Mouse (Mus musculus) forebrain, embryonic 11.5 days (tissue): ENCODE measurements around the gene Hist1h3i. TPM values are rescaled to one million over a fixed set of nuclear protein-coding genes. Genes with fewer than 3 reads are reported as not detected.
"Not testable (repeated sequence)": the region's sequence is repeated elsewhere in the genome, so short reads cannot be mapped to it uniquely, and the experiment has no call there.

Experiments
- ATAC-seq: fragments of 200-750 bp; cut with Nextera tagmentation; replicated peaks from 2 replicates; pipeline ENCODE4 v1.8.0; 2017; ENCODE audit warnings: moderate TSS enrichment; ENCODE audit not compliant: low FRiP score
- DNase-seq: peaks from one replicate; pipeline ENCODE4 v3.0.0-alpha.2; 2017; ENCODE audit warnings: low spot score
- H3K27ac ChIP-seq: fragments of 300-500 bp; sonication (generic); 2 replicates; pipeline ENCODE4 v1.5.1; 2014; ENCODE audit warnings: low read depth, low read length
- H3K27me3 ChIP-seq: fragments of 300-500 bp; sonication (generic); 2 replicates; pipeline ENCODE4 v1.6.1; 2014; ENCODE audit warnings: mild to moderate bottlenecking, low read length, mixed read lengths; ENCODE audit not compliant: control insufficient read depth, insufficient read depth
- H3K36me3 ChIP-seq: fragments of 300-500 bp; sonication (generic); 2 replicates; pipeline ENCODE4 v1.6.1; 2014; ENCODE audit warnings: mild to moderate bottlenecking, low read length, moderate library complexity, mixed read lengths; ENCODE audit not compliant: control insufficient read depth, insufficient read depth
- H3K4me1 ChIP-seq: fragments of 300-500 bp; sonication (generic); replicated peaks from 2 replicates; pipeline ENCODE4 v1.6.1; 2014; ENCODE audit warnings: low read length, mixed read lengths; ENCODE audit not compliant: control insufficient read depth, insufficient read depth
- H3K4me2 ChIP-seq: fragments of 300-500 bp; sonication (generic); 2 replicates; pipeline ENCODE4 v1.6.1; 2014; ENCODE audit warnings: low read depth, mild to moderate bottlenecking, low read length, moderate library complexity, mixed read lengths; ENCODE audit not compliant: severe bottlenecking
- H3K4me3 ChIP-seq: fragments of 300-500 bp; sonication (generic); 2 replicates; pipeline ENCODE4 v1.5.1; 2014; ENCODE audit warnings: low read depth, low read length
- H3K9ac ChIP-seq: fragments of 300-500 bp; sonication (generic); 2 replicates; pipeline ENCODE4 v1.6.1; 2014; ENCODE audit warnings: low read length
- H3K9me3 ChIP-seq: fragments of 300-500 bp; sonication (generic); 2 replicates; pipeline ENCODE4 v1.6.1; 2016; ENCODE audit warnings: low read length, mixed read lengths; ENCODE audit not compliant: control insufficient read depth
- WGBS: fragments of 180-500 bp; shearing (Covaris S2); extraction: QIAGEN DNeasy Blood & Tissue Kit; methylation state at CpG from one replicate; pipeline ENCODE4 v1.1.7; 2014; 5-methylcytosine and 5-hydroxymethylcytosine counted together
- polyA plus RNA-seq: library from polyadenylated mRNA; unstranded; fragments of >200 nt; fragmentation: Nextera tagmentation; extraction: Ambion mirVana; gene quantifications from 2 replicates; pipeline ENCODE4 v1.2.1, GENCODE M21; 2014

The Hist1h3i gene
- polyA plus RNA-seq: 298 and 312 TPM in 2 replicates

- Histone ChIP-seq H3K27ac (peak within 1 kb of the TSS; percentile 96), H3K4me1 (peaks cover 6% of the 10 kb centered on the region; the same call in 1 of the 2 replicates), H3K36me3 (no peaks in the 10 kb centered on the region), H3K4me3 (peak within 1 kb of the TSS; percentile 40), H3K27me3 (no peaks in the 10 kb centered on the region), H3K9me3 (no peaks in the 10 kb centered on the region), H3K9ac (peak within 1 kb of the TSS; percentile 79), H3K4me2 (peak within 1 kb of the TSS; percentile 67)
- ATAC-seq (peak; percentile 71), DNase-seq (peak; percentile 56)
- WGBS: 0% methylated on average over 13 of the region's 20 CpGs
These were observed at the start of gene Hist1h3i for GRCm38 (mm10) chr13:21783255-21783617. Hist1h3i (minus strand) TSS chr13:21783370.

DNA sequence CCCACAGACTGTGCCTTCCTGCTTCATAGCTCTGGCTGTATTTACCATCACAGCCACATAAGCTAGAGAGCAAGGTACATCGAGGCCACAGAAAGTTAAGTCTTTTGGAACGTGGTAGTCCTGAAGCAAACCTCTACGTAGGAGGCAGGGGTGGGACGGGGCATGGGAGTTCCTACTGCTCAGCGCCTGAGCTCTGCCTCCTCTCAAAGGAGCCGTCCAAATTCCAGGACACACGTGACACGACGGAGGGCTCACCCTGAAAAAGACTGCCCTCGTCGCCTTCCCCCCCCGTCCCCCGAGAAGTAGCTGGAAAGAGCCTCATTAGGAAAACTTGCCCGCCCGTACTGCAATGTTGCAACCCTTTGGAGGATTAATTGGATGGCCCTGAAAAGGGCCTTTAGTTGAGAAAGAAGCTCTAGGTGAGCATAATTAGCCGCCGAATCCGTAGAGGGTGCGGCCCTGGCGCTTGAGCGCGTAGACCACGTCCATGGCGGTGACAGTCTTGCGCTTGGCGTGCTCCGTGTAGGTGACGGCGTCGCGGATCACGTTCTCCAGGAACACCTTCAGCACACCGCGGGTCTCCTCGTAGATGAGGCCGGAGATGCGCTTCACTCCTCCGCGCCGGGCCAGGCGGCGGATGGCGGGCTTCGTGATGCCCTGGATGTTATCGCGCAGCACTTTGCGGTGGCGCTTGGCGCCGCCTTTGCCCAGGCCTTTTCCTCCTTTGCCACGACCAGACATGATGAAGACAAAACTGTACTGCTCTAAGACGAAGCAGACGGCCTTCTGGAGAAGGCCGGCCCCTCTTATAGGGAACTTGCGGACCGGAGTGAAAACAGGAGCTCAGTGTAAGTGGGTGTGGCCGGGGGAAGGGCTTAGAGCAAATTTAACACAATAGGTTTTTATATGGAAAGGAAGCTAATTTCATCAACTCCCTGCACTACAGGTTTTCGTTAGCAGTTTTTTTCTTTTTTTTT lies 48.5 kb upstream of the Hist1h3i start, which contains the start of gene Hist1h4n:
TSS of gene Hist1h4n (minus strand) at position 779 of the 977 bp plus-strand sequence.
- not testable (repeated sequence) for H3K9me3 ChIP-seq, H3K4me3 ChIP-seq, H3K36me3 ChIP-seq, H3K27me3 ChIP-seq, DNase-seq, H3K4me1 ChIP-seq, H3K9ac ChIP-seq
- 0 out of 2 replicates have a peak within 1 kb of the TSS, but pooled peaks have one; percentile 57 for H3K27ac ChIP-seq
- 0% methylated on average over 22 of the region's 58 CpGs for WGBS
- 0 out of 2 replicates have a peak within 1 kb of the TSS, but pooled peaks have one; percentile 11 for H3K4me2 ChIP-seq
- peak; percentile 84 for ATAC-seq

DNA sequence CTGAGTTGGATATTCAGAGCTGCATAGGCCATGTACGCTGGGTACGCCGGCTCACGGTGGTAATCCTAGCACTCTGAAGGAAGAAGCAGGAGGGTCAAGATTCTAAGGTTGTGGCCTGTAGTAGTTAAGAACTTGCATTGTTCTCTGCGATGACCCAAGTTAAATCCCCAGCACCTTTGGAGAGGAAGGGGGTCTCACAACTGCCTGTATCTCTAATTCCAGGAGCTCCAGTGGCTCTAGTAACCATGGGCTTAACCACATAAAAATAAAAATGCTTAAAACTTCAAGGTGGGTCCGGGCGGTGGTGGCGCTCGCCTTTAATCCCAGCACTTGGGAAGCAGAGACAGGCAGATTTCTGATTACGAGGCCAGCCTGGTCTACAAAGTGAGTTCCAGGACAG lies 47.2 kb upstream of the Hist1h3i start:
- no peak overlapping the region for H3K4me3 ChIP-seq
- DNase-seq: peak; percentile 51
- H3K4me2 ChIP-seq: 0 out of 2 replicates have a peak overlapping the region, but pooled peaks have one; percentile 5
- H3K27me3 ChIP-seq: no peaks in the 10 kb centered on the region
- WGBS: 89% methylated on average over 10 of the region's 10 CpGs
- H3K9me3 ChIP-seq: no peaks in the 10 kb centered on the region
- no peak for ATAC-seq
- no peaks in the 10 kb centered on the region for H3K36me3 ChIP-seq
- no peak overlapping the region for H3K9ac ChIP-seq
- peak overlapping the region; percentile 50; the same call in 1 of the 2 replicates for H3K27ac ChIP-seq
- H3K4me1 ChIP-seq: no peaks in the 10 kb centered on the region

GRCm38 (mm10) chr13:21828511-21828910 lies 45.3 kb upstream of the Hist1h3i start:
- ATAC-seq: no peak
- H3K4me3 ChIP-seq: no peak overlapping the region
- no peaks in the 10 kb centered on the region for H3K27me3 ChIP-seq
- no peaks in the 10 kb centered on the region for H3K36me3 ChIP-seq
- no peak overlapping the region for H3K9ac ChIP-seq
- no peak for DNase-seq
- WGBS: 78% methylated on average over 3 of the region's 3 CpGs
- no peaks in the 10 kb centered on the region for H3K9me3 ChIP-seq
- H3K4me1 ChIP-seq: no peaks in the 10 kb centered on the region
- no peak overlapping the region for H3K4me2 ChIP-seq
- no peak overlapping the region for H3K27ac ChIP-seq

DNA sequence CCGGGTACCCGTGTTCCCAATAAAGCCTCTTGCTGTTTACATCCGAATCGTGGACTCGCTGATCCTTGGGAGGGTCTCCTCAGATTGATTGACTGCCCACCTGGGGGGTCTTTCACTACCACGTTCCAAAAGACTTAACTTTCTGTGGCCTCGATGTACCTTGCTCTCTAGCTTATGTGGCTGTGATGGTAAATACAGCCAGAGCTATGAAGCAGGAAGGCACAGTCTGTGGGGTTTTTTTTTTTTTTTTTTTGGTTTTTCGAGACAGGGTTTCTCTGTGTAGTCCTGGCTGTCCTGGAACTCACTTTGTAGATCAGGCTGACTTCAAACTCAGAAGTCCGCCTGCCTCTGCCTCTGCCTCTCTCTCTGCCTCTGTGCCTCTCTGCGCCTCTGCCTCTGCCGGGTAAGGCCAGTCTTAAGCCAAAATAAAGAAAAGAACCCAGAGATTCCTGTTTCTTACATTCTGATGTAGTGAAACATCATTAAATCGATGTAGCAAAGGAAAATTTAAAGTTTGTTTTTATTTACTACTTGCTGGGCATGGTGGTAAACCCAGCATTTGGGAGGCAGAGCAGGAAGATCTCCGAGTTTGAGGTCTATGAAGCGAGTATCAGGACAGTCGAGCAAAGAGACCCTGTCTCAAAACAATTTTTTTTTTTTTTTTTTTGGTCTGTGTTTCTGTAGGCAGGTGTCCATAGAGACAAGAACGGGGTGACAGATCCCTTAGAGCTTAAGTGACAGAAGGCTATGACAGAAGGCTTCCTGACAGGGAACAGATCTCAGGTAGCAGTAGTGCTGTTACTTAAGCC lies 37.1 kb upstream of the Hist1h3i start:
- H3K36me3 ChIP-seq, H3K27ac ChIP-seq, H3K9ac ChIP-seq, H3K9me3 ChIP-seq, H3K27me3 ChIP-seq, DNase-seq, H3K4me2 ChIP-seq, H3K4me1 ChIP-seq, ATAC-seq, H3K4me3 ChIP-seq: not testable (repeated sequence)
- 68% methylated on average over 7 of the region's 16 CpGs for WGBS

- peak; percentile 69 for ATAC-seq
- not testable (repeated sequence) for H3K27ac ChIP-seq
- 0% methylated on average over 12 of the region's 14 CpGs for WGBS
These were observed 28.9 kb upstream of the Hist1h3i start for GRCm38 (mm10) chr13:21812092-21812491.

DNA sequence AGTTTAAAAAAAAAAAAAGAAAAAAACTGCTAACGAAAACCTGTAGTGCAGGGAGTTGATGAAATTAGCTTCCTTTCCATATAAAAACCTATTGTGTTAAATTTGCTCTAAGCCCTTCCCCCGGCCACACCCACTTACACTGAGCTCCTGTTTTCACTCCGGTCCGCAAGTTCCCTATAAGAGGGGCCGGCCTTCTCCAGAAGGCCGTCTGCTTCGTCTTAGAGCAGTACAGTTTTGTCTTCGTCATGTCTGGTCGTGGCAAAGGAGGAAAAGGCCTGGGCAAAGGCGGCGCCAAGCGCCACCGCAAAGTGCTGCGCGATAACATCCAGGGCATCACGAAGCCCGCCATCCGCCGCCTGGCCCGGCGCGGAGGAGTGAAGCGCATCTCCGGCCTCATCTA lies 28.4 kb upstream of the Hist1h3i start, which contains the start of gene Hist1h4m:
TSS of gene Hist1h4m (plus strand) at position 208 of the 400 bp plus-strand sequence.
- not testable (repeated sequence) for H3K4me3 ChIP-seq, H3K27ac ChIP-seq

More at GRCm38 (mm10) chr13:21812092-21812491, 28.9 kb upstream of the Hist1h3i start:
- H3K4me1 ChIP-seq, H3K4me3 ChIP-seq, H3K36me3 ChIP-seq, DNase-seq, H3K9me3 ChIP-seq, H3K9ac ChIP-seq, H3K27me3 ChIP-seq: not testable (repeated sequence)
- H3K4me2 ChIP-seq: 0 out of 2 replicates have a peak overlapping the region, but pooled peaks have one; percentile 15

GRCm38 (mm10) chr13:21811074-21811473 lies 27.9 kb upstream of the Hist1h3i start:
- not testable (repeated sequence) for H3K27ac ChIP-seq, H3K9me3 ChIP-seq, H3K36me3 ChIP-seq, H3K4me1 ChIP-seq, H3K9ac ChIP-seq, H3K4me2 ChIP-seq, H3K4me3 ChIP-seq, H3K27me3 ChIP-seq, DNase-seq
- no CpG with 5 or more reads among the region's 8 CpGs for WGBS
- peak; percentile 49 for ATAC-seq

More for the DNA sequence above, 28.4 kb upstream of the Hist1h3i start, which contains the start of gene Hist1h4m:
- not testable (repeated sequence) for H3K36me3 ChIP-seq, H3K9me3 ChIP-seq, H3K4me1 ChIP-seq, H3K27me3 ChIP-seq, DNase-seq, H3K9ac ChIP-seq
- WGBS: no CpG with 5 or more reads among the region's 24 CpGs
- peak; percentile 62 for ATAC-seq
- 0 out of 2 replicates have a peak within 1 kb of the TSS, but pooled peaks have one; percentile 15 for H3K4me2 ChIP-seq
